Mouse (Mus musculus) c-Kit-negative CD71-positive TER-119-positive erythroid progenitor cells, embryonic 14.5 days (primary cell): Measurements from ENCODE around the gene Gm2310.
"Not testable (repeated sequence)": the region's sequence is repeated elsewhere in the genome, so short reads cannot be mapped to it uniquely, and the experiment has no call there.

Source experiments
- DNase-seq: peaks from one replicate; pipeline ENCODE4 v3.0.0-alpha.2; 2013; ENCODE audit warnings: low read depth, low spot score

Gm2310 gene

GRCm38 (mm10) chr15:8519853-8520252 is at the start of gene Gm2310:
Gene Gm2310 (minus strand): TSS chr15:8519953.
- not testable (repeated sequence) for DNase-seq

GRCm38 (mm10) chr15:8568645-8569528 is 49.1 kb upstream of the Gm2310 start:
- peak; percentile 21 for DNase-seq

- DNase-seq, result no peak
Observed at GRCm38 (mm10) chr15:8568286-8568644, 48.5 kb upstream of the Gm2310 start.

GRCm38 (mm10) chr15:8565416-8565815 is 45.7 kb upstream of the Gm2310 start:
- no peak for DNase-seq

GRCm38 (mm10) chr15:8564331-8564730 is 44.6 kb upstream of the Gm2310 start:
- DNase-seq, result no peak

GRCm38 (mm10) chr15:8563423-8564194 is 43.9 kb upstream of the Gm2310 start:
- no peak for DNase-seq

- no peak for DNase-seq
Observed at GRCm38 (mm10) chr15:8562776-8563175, 43.0 kb upstream of the Gm2310 start.

GRCm38 (mm10) chr15:8531201-8531600 is 11.4 kb upstream of the Gm2310 start:
- no peak for DNase-seq

- no peak for DNase-seq
Observed at GRCm38 (mm10) chr15:8512957-8513356, 6.8 kb downstream of the Gm2310 start.

GRCm38 (mm10) chr15:8511861-8512260 is 7.9 kb downstream of the Gm2310 start:
- no peak for DNase-seq

GRCm38 (mm10) chr15:8502431-8502830 is 17.3 kb downstream of the Gm2310 start:
- DNase-seq, result no peak

GRCm38 (mm10) chr15:8485261-8485660 is 34.5 kb downstream of the Gm2310 start:
- no peak for DNase-seq

GRCm38 (mm10) chr15:8469006-8469575 is 50.7 kb downstream of the Gm2310 start:
- no peak for DNase-seq
